Mouse (Mus musculus): ENCODE measurements at regions not wholly inside any gene's neighbourhood (a gene's known extent, or its start where the extent isn't known, plus 50 kb on each side); places are given as distances from the start of the nearest gene placed in this dataset.

GRCm38 (mm10) chr7:129742657-129743056 is 151.0 kb downstream of the Wdr11 start:
- TF ChIP-seq CTCF (IDR thresholded peaks at IDR 0.05; ENCODE audit: insufficient read depth, low read depth, low read length) (no peak), POLR2A (IDR thresholded peaks at IDR 0.05; ENCODE audit: insufficient read depth, low read depth, low read length) (no peak)

Measured in olfactory bulb, adult 2 months (tissue).